Mouse (Mus musculus) lung, postnatal 0 days (tissue): Measurements from ENCODE around the gene Syne3.

Source experiments
- CTCF ChIP-seq: IDR thresholded peaks from 2 replicates; pipeline ENCODE4 v1.5.1; 2016; ENCODE audit warnings: antibody characterized with exemption, mild to moderate bottlenecking
- EP300 ChIP-seq: IDR thresholded peaks from 2 replicates; pipeline ENCODE4 v1.6.1; 2016; ENCODE audit warnings: antibody characterized with exemption, mild to moderate bottlenecking, control low read depth

GRCm38 (mm10) chr12:104940027-104940386, 69.6 kb downstream of the Syne3 start:
- TF ChIP-seq CTCF (no peak), EP300 (no peak)
